Mouse (Mus musculus) limb, embryonic 12.5 days (tissue): ENCODE measurements around the gene Usp53. TPM values are rescaled to one million over a fixed set of nuclear protein-coding genes. Genes with fewer than 3 reads are reported as not detected.

Experiments
- microRNA-seq: library from miRNA; unstranded; fragments of <30 nt; microRNA quantifications from one replicate; pipeline ENCODE4, GENCODE M21; 2017
- polyA plus RNA-seq: library from polyadenylated mRNA; unstranded; fragments of >200 nt; fragmentation: Nextera tagmentation; extraction: Ambion mirVana; gene quantifications from 2 replicates; pipeline ENCODE4 v1.2.1, GENCODE M21; 2016

Gene Usp53
- polyA plus RNA-seq, 1 experiment from 2014 or later = 6.8 TPM

Small RNA genes within 50 kb of the gene (microRNA-seq; reads per million reads assigned to microRNA genes)
- gene Gm22066 = not detected

Other genes starting within 250 kb of the Usp53 start
- not detected in 2 replicates for gene Fabp2, start 89.4 kb downstream of the Usp53 start, polyA plus RNA-seq
- not detected in 2 replicates for gene Gm10959, start 65.2 kb downstream of the Usp53 start, polyA plus RNA-seq
- 83.1 and 86.0 TPM in 2 replicates for gene 1810037I17Rik, start 60.3 kb downstream of the Usp53 start, polyA plus RNA-seq
- gene Myoz2, start 50.5 kb upstream of the Usp53 start, polyA plus RNA-seq = 6.8 and 7.4 TPM in 2 replicates